Mouse (Mus musculus) cerebellum, adult 2 months (tissue): Measurements from ENCODE around the gene Lefty1.

ENCODE experiments used
- CTCF ChIP-seq: fragments of 200-500 bp; IDR thresholded peaks from 2 replicates; pipeline ENCODE4 v1.5.1; 2011; ENCODE audit warnings: low read depth, mild to moderate bottlenecking, control low read depth, low read length, moderate library complexity, borderline replicate concordance; ENCODE audit not compliant: insufficient read depth
- POLR2A ChIP-seq: fragments of 200-500 bp; IDR thresholded peaks from 2 replicates; pipeline ENCODE4 v1.6.1; 2011; ENCODE audit warnings: low read length, control low read depth, borderline replicate concordance; ENCODE audit not compliant: insufficient read depth

DNA sequence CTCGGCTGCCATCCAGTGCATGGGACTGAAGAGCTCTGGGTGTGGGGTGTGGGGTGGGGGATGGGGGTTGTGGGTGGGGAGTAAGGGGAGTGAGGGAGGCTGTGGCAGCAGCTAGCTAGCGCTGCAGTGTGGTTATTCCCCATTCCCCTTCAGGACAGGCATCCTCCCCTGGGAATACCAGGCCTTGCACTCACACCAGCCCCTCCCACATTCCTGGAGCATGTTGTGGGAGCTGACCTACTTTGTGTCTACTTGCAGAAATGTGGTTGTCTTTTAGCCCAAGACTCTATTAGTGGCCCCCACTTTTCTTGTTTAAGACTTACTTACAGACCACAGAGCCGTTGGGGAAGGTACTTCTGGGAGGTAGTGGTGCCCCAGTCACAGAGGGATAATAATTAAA, 31.7 kb downstream of the Lefty1 start:
- TF ChIP-seq POLR2A: no peak
- TF ChIP-seq CTCF: no peak
